Mouse (Mus musculus) inflammation-experienced regulatory T-cells, adult 6 months (primary cell): Measurements from ENCODE around the gene Ccdc93. TPM values are rescaled to one million over a fixed set of nuclear protein-coding genes. Genes with fewer than 3 reads are reported as not detected.

ENCODE experiments used
- ATAC-seq: one replicate; pipeline ENCODE4 v1.8.0; 2017
- polyA plus RNA-seq, 3 experiments: library from polyadenylated mRNA; unstranded; fragments of 100-300 nt; shearing (Covaris generic); gene quantifications; one replicate each; pipeline ENCODE4 v1.2.1; 2017

Ccdc93 gene
- polyA plus RNA-seq, 3 experiments from 2014 or later: 16.2 to 18.5 (median 16.3) TPM

- ATAC-seq: no peak
Observed at GRCm38 (mm10) chr1:121527600-121528398, 97.0 kb downstream of the Ccdc93 start.

GRCm38 (mm10) chr1:121528399-121528720 is 97.5 kb downstream of the Ccdc93 start, which contains the start of gene Htr5b:
TSS of gene Htr5b (minus strand) at chr1:121528465.
- no peak for ATAC-seq

GRCm38 (mm10) chr1:121529286-121529685 is 98.4 kb downstream of the Ccdc93 start:
- ATAC-seq: no peak

- ATAC-seq: no peak
Observed at GRCm38 (mm10) chr1:121531439-121531838, 100.6 kb downstream of the Ccdc93 start.

GRCm38 (mm10) chr1:121540361-121540760 is 109.5 kb downstream of the Ccdc93 start:
- no peak for ATAC-seq

GRCm38 (mm10) chr1:121546844-121547243 is 116.0 kb downstream of the Ccdc93 start:
- ATAC-seq: no peak

GRCm38 (mm10) chr1:121548667-121549066 is 117.8 kb downstream of the Ccdc93 start:
- ATAC-seq: no peak

- ATAC-seq: no peak
Observed at GRCm38 (mm10) chr1:121549456-121549855, 118.6 kb downstream of the Ccdc93 start.

- no peak for ATAC-seq
Observed at GRCm38 (mm10) chr1:121550801-121551456, 120.1 kb downstream of the Ccdc93 start.

GRCm38 (mm10) chr1:121551457-121551835 is 120.6 kb downstream of the Ccdc93 start:
- no peak for ATAC-seq

Other genes starting within 250 kb of the Ccdc93 start
- 10 to 100 TPM; 29.6 to 34.8 (median 30.4) TPM for gene Insig2, start 98.5 kb upstream of the Ccdc93 start, polyA plus RNA-seq
- not detected for gene Htr5b, start 97.4 kb downstream of the Ccdc93 start, polyA plus RNA-seq
- gene Ddx18, start 136.9 kb downstream of the Ccdc93 start, polyA plus RNA-seq: 100 to 1,000 TPM in 1 of 3 experiments, 10 to 100 TPM in 2; 58.0 to 108 (median 66.5) TPM